Mouse (Mus musculus): ENCODE results near the gene Iqsec2. TPM values are rescaled to one million over a fixed set of nuclear protein-coding genes. Genes with fewer than 3 reads are reported as not detected.

Iqsec2 gene
- polyA plus RNA-seq (2012; rRNA removed), result 10.8 and 11.5 TPM in 2 replicates

DNA sequence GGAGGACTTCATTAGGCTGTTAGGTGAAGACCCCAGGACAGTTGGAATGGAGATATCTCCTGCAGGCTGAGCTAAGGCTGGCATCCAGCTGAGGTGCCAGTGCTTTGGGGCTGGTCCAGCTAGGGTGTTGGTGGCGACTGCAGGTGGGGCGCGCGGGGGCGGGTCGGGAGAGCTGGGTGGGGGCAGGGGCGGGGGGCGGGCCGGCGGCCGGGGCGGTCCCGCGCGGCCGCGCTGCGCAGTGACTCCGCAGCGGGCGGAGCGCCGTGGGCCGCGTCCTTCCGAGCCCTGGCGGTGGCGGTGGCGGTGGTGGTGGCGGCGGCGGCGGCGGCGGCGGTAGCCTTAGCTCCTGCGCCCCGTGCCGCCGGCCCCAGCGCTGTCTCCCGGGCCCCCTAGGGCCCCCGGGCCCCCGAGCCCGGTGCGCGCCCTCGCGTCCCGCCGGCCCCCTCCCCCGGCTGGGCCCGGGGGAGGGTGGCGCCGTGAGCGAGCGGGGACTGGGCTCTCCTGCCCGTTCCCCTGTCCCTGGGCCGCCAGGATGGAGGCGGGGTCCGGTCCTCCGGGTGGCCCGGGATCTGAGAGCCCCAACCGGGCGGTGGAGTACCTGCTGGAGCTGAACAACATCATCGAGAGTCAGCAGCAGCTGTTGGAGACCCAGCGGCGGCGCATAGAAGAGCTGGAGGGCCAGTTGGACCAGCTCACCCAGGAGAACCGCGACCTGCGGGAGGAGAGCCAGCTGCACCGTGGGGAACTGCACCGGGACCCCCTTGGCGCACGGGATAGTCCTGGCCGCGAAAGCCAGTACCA is at the start of gene Iqsec2:
Iqsec2 (plus strand) TSS at position 328 of the 801 bp plus-strand sequence.
- DNase-seq (ENCODE audit: low read depth, low spot score), result no peak
- WGBS, result 11% methylated on average over 37 of the region's 78 CpGs

DNA sequence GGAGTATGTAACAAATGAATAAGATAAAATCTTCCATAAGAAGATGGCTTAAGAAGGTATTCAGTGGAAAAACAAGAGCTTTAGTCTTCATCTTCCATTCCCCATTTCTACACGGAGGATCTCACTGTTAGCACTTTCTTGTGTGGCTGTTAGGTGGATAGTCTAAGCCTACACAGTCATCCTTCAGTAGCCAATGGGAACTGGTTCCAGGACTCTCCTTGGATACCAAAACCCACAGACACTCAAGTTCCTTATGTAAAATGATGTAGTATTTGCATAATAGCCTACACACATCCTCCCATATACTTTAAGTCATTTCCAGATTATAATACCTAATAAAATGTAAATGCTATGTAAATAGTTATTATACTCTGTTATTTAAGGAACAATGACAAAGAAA is 46.5 kb upstream of the Iqsec2 start:
- 63% methylated on average over 1 of the region's 1 CpGs for WGBS
- no peak for DNase-seq (ENCODE audit: low read depth, low spot score)

- DNase-seq (ENCODE audit: low read depth, low spot score), result no peak
- 67% methylated on average over 1 of the region's 1 CpGs for WGBS
Measured at GRCm38 (mm10) chrX:152121687-152122086, 22.4 kb upstream of the Iqsec2 start.

- no peak for DNase-seq (ENCODE audit: low read depth, low spot score)
- WGBS, result 60% methylated on average over 3 of the region's 3 CpGs
Measured at GRCm38 (mm10) chrX:152130777-152131176, 13.3 kb upstream of the Iqsec2 start.

DNA sequence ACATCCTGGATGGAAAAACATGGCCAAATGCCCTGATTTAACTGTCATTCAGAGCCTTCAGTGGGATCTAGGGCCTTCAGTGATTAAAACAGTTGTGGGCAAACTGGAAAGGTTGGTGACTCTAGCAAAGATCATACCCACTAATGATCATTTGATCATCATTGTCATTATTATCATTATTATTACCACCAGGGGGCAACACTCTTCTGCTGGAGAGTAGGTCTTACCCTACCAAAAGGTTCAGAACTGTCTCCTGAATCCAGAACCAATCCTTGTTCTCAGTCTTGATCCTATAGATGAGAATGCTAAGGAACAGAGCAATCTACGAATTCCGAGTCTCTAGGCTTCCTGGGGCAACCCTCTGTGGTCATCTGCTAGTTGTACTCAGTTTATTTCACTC is 12.0 kb upstream of the Iqsec2 start:
- 77% methylated on average over 2 of the region's 2 CpGs for WGBS
- no peak for DNase-seq (ENCODE audit: low read depth, low spot score)

DNA sequence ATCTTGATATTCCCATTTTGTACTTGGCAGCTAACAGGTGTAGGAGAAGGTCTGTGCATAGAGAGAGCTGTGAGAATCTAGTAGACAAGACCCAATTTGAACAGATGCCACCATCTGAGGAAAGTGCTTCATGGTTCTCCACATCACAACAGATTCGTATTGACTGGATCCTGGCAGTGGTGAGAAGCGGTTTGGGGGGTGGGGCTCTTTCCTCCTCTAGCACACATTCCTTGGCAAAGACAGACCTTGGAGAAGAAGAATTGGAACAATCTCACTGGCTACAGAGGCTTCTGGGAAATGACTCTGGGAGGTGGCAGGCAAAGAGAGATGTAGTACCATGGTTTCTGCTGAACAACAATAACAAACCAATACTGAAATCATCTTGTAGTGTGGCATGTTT is 8.9 kb upstream of the Iqsec2 start:
- 44% methylated on average over 2 of the region's 2 CpGs for WGBS
- DNase-seq (ENCODE audit: low read depth, low spot score), result no peak

DNA sequence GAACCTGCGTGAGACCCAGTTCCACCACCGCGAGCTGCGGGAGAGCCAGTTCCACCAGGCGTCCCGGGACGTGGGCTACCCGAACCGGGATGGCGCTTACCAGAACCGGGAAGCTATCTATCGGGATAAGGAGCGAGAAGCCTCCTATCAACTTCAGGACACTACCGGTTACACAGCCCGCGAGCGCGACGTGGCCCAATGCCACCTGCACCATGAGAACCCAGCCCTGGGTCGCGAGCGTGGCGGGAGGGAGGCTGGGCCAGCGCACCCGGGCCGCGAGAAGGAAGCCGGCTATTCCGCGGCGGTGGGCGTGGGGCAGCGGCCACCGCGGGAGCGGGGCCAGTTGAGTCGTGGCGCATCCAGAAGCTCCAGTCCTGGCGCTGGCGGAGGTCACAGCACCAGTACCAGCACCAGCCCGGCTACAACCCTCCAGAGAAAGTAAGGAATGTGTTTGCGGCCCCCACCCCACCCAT is 710 bp downstream of the Iqsec2 start:
- no peak for DNase-seq (ENCODE audit: low read depth, low spot score)
- WGBS, result 15% methylated on average over 42 of the region's 42 CpGs

GRCm38 (mm10) chrX:152146150-152146549 is 2.1 kb downstream of the Iqsec2 start:
- WGBS, result 43% methylated on average over 1 of the region's 1 CpGs
- DNase-seq (ENCODE audit: low read depth, low spot score), result no peak

DNA sequence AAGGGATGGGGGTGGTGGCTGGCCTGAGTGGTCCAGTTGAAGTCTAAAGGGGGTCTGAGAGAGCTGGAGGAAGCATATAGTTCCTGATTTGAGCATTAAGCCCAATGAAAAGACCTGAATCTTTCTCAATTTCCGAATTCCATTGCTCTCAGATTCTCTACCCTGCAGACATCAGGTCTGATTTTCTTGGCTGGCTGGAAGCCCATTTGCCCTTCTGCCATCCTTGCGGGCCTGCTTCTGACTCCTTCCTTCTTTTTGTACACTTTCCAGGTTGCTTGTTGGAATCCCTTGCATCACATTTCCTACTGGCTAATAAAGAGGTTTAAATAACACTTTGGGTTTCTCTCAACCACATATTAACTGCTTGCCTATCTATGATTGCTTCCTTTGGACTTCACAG is 2.6 kb downstream of the Iqsec2 start:
- no peak for DNase-seq (ENCODE audit: low read depth, low spot score)
- 73% methylated on average over 2 of the region's 2 CpGs for WGBS

- no peak for DNase-seq (ENCODE audit: low read depth, low spot score)
- 44% methylated on average over 5 of the region's 5 CpGs for WGBS
Measured at GRCm38 (mm10) chrX:152147451-152148116, 3.5 kb downstream of the Iqsec2 start.

GRCm38 (mm10) chrX:152148706-152149105 is 4.6 kb downstream of the Iqsec2 start:
- WGBS, result 69% methylated on average over 5 of the region's 5 CpGs
- no peak for DNase-seq (ENCODE audit: low read depth, low spot score)

DNA sequence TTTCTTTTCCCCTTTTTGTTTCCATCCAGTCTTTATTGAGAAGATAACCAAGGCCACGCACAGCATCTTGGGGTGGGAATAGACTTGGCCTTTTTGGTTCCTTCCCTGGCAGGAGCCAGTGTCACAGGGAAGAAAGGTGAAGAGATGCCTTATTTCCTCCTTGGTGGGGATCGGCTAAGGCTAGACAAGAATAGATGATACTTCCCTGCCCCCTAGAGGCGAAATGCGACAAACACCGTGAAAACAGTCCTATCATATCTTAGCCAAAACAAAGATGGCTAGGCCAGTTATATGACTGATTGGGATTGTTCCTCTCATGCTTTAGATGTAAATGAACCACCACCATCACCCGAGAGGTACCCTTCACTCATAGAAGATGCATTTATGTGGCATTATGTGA is 7.6 kb downstream of the Iqsec2 start:
- WGBS, result 10% methylated on average over 6 of the region's 6 CpGs
- DNase-seq (ENCODE audit: low read depth, low spot score), result no peak

DNA sequence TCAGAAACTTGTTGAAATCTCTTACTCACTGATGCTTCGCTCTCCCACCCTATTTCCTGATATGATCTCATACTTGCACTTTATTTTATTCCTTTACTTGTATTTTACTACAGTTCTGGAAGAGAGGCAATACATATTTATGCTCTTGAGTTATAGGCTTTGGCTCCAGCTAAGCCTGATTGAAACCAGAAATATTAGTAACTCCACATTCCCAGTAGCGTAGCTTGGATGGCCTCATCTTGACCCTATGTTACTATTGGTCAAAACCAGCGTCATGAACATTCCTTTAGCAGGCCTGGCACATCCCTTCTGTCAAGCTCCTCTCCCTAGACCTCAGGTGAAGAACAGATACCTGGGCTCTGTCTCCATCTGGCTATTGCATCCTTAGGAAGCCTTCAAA is 14.2 kb downstream of the Iqsec2 start:
- no peak for DNase-seq (ENCODE audit: low read depth, low spot score)
- 59% methylated on average over 3 of the region's 3 CpGs for WGBS

- DNase-seq (ENCODE audit: low read depth, low spot score), result no peak
- 86% methylated on average over 4 of the region's 4 CpGs for WGBS
Measured at GRCm38 (mm10) chrX:152161404-152161803, 17.3 kb downstream of the Iqsec2 start.

GRCm38 (mm10) chrX:152164061-152164460 is 20.0 kb downstream of the Iqsec2 start:
- no peak for DNase-seq (ENCODE audit: low read depth, low spot score)

- DNase-seq (ENCODE audit: low read depth, low spot score), result no peak
Measured at GRCm38 (mm10) chrX:152166161-152166560, 22.1 kb downstream of the Iqsec2 start.

GRCm38 (mm10) chrX:152168521-152168920 is 24.5 kb downstream of the Iqsec2 start:
- DNase-seq (ENCODE audit: low read depth, low spot score), result no peak
- 15% methylated on average over 1 of the region's 1 CpGs for WGBS

More at GRCm38 (mm10) chrX:152166161-152166560, 22.1 kb downstream of the Iqsec2 start:
- WGBS, result 89% methylated on average over 6 of the region's 6 CpGs

DNA sequence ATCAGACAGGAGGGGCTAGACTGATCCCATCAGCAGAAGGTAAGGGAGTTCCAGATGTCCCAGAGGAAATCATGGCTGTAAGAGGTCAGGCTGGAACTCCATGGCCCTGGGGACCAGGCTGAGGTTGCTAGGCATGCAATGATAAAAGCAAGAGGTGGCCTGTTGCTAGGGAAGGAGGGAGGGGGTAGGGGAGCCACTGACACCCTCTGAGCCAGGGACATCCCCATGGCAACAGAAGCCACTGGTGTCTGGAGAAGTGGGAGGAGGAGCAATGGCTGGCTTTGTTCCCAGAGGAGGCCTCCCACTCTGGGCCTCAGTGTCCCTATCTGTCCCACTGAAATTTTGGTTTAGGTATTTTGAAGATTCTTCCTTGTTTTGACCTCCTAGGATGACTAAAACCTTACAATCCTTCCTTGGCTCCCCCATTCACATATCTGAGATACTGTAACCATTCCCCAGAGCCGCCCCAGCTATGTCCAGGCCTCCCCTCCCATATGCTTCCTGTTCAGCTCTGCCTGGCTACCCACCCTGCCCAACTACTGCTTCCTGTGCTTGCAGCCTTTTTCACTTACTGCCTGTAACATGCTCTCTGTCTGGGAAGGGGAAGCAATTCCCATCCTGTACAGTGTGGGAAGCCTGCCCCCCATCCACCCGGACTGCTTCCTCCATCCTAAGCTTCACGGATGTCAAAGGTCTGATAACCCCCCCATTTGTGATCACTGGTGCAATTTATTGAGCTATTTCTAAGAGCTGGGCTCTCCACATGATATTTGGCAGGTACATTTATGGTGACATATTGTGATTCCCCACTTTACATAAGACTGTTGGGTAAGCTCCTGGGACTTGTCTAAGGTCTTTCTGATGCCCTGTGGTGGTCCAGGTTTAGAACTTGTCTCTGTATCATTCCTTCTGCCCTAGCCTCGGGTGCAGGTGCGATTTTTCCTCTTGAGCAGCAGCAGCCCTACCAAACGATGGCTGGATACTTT is 27.3 kb downstream of the Iqsec2 start:
- WGBS, result 74% methylated on average over 6 of the region's 6 CpGs
- no peak for DNase-seq (ENCODE audit: low read depth, low spot score)

DNA sequence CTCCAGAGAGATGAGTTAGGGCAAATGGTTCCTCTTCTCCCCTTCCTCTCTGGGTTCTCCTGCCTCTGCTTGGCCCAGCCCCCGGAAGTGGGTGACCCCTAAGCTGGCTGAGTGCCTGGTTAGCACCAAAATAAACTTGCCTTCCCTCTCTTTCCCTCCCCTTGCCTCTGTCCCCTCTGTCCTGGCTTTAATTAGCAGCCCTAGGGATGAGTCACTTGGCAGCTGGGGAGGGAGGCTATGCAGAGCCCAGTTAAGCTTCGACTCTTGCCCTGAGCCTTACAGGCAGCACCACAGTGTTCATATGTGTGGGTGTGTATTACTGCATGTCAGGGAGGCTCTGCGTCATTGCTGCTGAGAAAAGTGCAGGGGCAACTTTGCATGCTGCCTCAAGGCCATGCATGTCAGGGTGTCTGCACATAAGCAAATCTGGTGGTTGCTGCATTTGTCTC is 28.4 kb downstream of the Iqsec2 start:
- no peak for DNase-seq (ENCODE audit: low read depth, low spot score)
- WGBS, result 20% methylated on average over 3 of the region's 3 CpGs

DNA sequence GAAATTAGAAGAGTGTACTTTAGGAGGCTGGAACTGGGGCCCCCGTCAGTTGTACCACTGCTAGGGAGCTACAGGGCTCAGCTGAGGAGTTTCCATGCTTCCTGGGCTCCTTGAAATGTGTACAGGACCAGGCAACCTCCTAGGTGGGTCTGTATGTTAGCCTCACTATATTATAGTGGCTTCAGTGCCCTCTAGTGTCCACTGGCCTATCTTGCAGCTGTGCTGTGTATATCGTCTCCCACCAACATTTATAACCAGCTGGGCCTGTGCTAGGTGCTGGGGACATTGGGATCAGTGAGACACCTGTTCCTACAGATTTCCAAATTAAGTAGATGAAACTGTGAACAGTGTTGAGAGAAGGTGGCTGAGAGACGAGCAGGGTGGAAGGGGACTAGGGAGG is 31.2 kb downstream of the Iqsec2 start:
- 40% methylated on average over 3 of the region's 3 CpGs for WGBS
- no peak for DNase-seq (ENCODE audit: low read depth, low spot score)
